Mouse (Mus musculus) testis, adult 2 months (tissue): ENCODE results near the gene Arf3. TPM values are rescaled to one million over a fixed set of nuclear protein-coding genes. Genes with fewer than 3 reads are reported as not detected.
A peak's percentile ranks its signal among the peaks of the same experiment; 100 is the strongest.

ENCODE experiments used
- H3K27ac ChIP-seq: fragments of 200-500 bp; 2 replicates; pipeline ENCODE4 v1.5.1; 2012; ENCODE audit warnings: low read depth, low read length; ENCODE audit not compliant: control insufficient read depth, insufficient read depth
- H3K27me3 ChIP-seq: fragments of 200-500 bp; 2 replicates; pipeline ENCODE4 v1.6.1; 2012; ENCODE audit warnings: mild to moderate bottlenecking, low read length, moderate library complexity; ENCODE audit not compliant: control insufficient read depth, insufficient read depth
- H3K36me3 ChIP-seq: fragments of 200-500 bp; 2 replicates; pipeline ENCODE4 v1.6.1; 2012; ENCODE audit warnings: mild to moderate bottlenecking, low read length; ENCODE audit not compliant: control insufficient read depth, insufficient read depth
- H3K4me1 ChIP-seq: fragments of 200-500 bp; 2 replicates; pipeline ENCODE4 v1.6.1; 2012; ENCODE audit warnings: low read length; ENCODE audit not compliant: control insufficient read depth, insufficient read depth
- H3K4me3 ChIP-seq: fragments of 200-500 bp; 2 replicates; pipeline ENCODE4 v1.5.1; 2012; ENCODE audit warnings: low read depth, mild to moderate bottlenecking, low read length, moderate library complexity, mixed read lengths; ENCODE audit not compliant: control insufficient read depth
- CTCF ChIP-seq: fragments of 200-500 bp; IDR thresholded peaks from 2 replicates; pipeline ENCODE4 v1.5.1; 2012; ENCODE audit warnings: low read depth, mild to moderate bottlenecking, inconsistent platforms, low read length, moderate library complexity; ENCODE audit not compliant: control insufficient read depth, insufficient read depth, insufficient replicate concordance
- POLR2A ChIP-seq: fragments of 200-500 bp; IDR thresholded peaks from 2 replicates; pipeline ENCODE4 v1.6.1; 2012; ENCODE audit warnings: low read depth, mild to moderate bottlenecking, inconsistent platforms, low read length, moderate library complexity; ENCODE audit not compliant: control insufficient read depth
- polyA plus RNA-seq: library from polyadenylated mRNA; depleted of rRNA; stranded (reverse); fragments of >200 nt; gene quantifications from 2 replicates; pipeline ENCODE4 v1.2.3, GENCODE M21; 2012

The Arf3 gene
- polyA plus RNA-seq, 1 experiment = 80.4 TPM

DNA sequence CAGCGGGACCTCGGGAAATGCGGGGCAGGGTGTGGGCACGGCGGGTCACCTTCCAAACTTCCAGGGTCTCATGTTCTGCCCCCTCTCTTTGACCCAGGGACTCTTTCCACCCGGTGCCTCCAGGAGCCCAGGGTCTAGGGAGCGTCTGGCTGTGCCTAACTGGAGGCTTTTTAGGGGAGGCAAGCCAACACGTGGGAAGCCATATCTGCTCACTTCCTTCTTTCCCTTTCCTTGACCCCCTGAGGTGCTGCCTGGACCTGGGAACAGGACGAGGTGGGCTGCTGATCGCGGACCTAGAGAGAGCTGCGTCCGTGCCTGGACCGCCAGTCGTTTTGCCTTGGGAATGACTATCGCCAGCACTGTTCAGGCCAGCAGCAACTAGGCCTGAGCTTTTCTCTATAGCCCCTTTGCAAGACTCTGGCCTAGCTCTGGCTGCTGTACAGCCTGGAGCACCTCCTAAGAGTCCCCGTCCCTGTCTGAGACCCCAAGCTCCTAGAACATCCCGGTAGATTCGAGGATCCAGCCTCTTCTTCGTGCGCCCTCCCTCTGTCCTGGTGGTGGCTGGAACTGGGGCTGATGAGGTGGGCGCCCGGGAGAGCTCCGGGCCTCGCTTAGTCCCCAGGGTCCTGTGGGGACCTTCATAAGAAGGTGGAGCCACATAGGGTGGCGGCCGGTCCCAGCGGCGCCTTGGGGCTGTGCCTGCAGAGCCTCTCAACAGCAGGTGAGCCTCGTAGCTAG, 43.2 kb upstream of the Arf3 start:
- no peak overlapping the region; the same call in 1 of the 2 replicates for H3K4me3 ChIP-seq
- peaks cover 3% of the 10 kb centered on the region; the same call in 1 of the 2 replicates for H3K27me3 ChIP-seq
- no peaks in the 10 kb centered on the region for H3K36me3 ChIP-seq
- H3K27ac ChIP-seq = no peak overlapping the region
- TF ChIP-seq CTCF (no peak), POLR2A (no peak)
- peaks cover 30% of the 10 kb centered on the region for H3K4me1 ChIP-seq

- H3K4me1 ChIP-seq = peaks cover 30% of the 10 kb centered on the region
Observed at GRCm38 (mm10) chr15:98805324-98806040, 42.5 kb upstream of the Arf3 start.

DNA sequence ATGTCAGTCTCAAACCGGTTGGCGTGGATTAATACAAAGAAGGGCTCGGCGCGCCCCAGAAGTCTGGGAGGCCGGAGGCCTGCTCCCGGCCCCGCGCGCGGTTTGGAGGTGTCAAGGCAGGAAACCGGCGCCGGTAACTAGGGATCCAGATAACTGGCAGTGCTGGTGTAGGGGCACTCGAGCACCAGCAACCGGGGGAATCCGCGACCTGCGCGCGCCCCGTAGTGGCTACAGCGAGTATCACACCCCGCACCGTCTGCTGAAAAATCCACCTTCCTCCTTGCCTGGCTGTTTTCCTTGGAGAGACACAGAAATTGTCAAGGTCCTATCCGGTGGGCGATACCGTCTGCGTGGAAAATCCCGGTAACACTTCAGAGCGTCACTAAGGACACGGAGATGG, 41.0 kb upstream of the Arf3 start:
- H3K4me3 ChIP-seq = no peak overlapping the region
- H3K4me1 ChIP-seq = peaks cover 30% of the 10 kb centered on the region
- peaks cover 3% of the 10 kb centered on the region; the same call in 1 of the 2 replicates for H3K27me3 ChIP-seq
- H3K36me3 ChIP-seq = no peaks in the 10 kb centered on the region
- H3K27ac ChIP-seq = no peak overlapping the region
- peak; percentile 79 for TF ChIP-seq CTCF
- no peak for TF ChIP-seq POLR2A

More at GRCm38 (mm10) chr15:98805324-98806040, 42.5 kb upstream of the Arf3 start:
- Histone ChIP-seq H3K36me3 (no peaks in the 10 kb centered on the region), H3K4me3 (peak overlapping the region; percentile 8), H3K27me3 (peaks cover 3% of the 10 kb centered on the region; the same call in 1 of the 2 replicates), H3K27ac (no peak overlapping the region)
- TF ChIP-seq POLR2A (no peak), CTCF (no peak)

DNA sequence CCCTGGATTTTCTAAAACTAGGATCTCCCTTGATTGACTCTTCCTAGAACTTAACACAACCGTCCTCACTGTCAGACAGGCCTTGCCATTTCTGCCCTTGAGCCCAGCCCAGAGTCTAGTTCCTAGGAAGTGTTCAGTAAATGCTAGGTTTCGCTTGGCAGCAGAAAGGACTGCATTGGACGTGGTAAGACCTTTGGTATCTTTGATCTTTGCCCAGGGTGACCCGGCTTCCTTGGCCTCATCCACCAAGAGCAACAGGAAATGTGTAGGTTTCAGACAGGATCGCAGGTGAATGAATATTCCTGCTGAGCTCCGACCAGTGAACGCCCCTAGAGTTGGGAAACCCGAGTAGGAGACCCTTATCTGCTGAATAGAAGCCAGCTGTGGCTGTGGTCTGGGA, 39.9 kb upstream of the Arf3 start:
- H3K4me3 ChIP-seq = no peak overlapping the region
- H3K4me1 ChIP-seq = peaks cover 28% of the 10 kb centered on the region

GRCm38 (mm10) chr15:98799396-98799795, 36.4 kb upstream of the Arf3 start:
- TF ChIP-seq POLR2A (no peak), CTCF (peak; percentile 91)
- Histone ChIP-seq H3K4me3 (no peak overlapping the region), H3K4me1 (peaks cover 10% of the 10 kb centered on the region), H3K36me3 (no peaks in the 10 kb centered on the region), H3K27me3 (0 out of 2 replicates have a peak, but pooled peaks cover 3% of the 10 kb centered on the region), H3K27ac (no peak overlapping the region)

More for the DNA sequence above, 39.9 kb upstream of the Arf3 start:
- H3K27ac ChIP-seq = no peak overlapping the region
- H3K27me3 ChIP-seq = peaks cover 3% of the 10 kb centered on the region; the same call in 1 of the 2 replicates
- no peaks in the 10 kb centered on the region for H3K36me3 ChIP-seq
- no peak for TF ChIP-seq CTCF
- no peak for TF ChIP-seq POLR2A

DNA sequence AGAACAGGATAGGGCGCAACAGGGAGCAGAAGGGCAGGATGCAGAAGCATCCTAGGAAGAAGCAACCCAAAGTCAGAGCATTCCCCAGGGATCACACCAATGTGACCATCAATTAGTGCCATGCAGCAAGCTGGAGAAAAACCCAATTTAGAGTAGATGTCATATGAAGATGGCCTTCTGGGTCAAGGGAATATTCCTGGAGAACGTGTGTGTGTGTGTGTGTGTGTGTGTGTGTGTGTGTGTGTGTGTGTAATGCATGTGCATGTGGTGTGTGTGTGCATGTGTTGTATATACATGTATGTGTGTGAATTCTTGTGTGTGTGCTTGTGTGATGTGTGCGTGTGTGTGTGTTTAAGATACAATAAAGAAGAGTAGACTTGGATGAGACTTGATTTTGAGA, 35.9 kb upstream of the Arf3 start:
- Histone ChIP-seq H3K27ac (no peak overlapping the region), H3K4me1 (peaks cover 5% of the 10 kb centered on the region), H3K4me3 (no peak overlapping the region), H3K36me3 (no peaks in the 10 kb centered on the region), H3K27me3 (0 out of 2 replicates have a peak, but pooled peaks cover 3% of the 10 kb centered on the region)
- TF ChIP-seq POLR2A (no peak), CTCF (no peak)

- Histone ChIP-seq H3K27me3 (0 out of 2 replicates have a peak, but pooled peaks cover 3% of the 10 kb centered on the region), H3K36me3 (no peaks in the 10 kb centered on the region), H3K4me3 (no peak overlapping the region), H3K4me1 (peaks cover 9% of the 10 kb centered on the region), H3K27ac (no peak overlapping the region)
- TF ChIP-seq CTCF (no peak), POLR2A (no peak)
Observed at GRCm38 (mm10) chr15:98797835-98798492, 35.0 kb upstream of the Arf3 start.
